Mouse (Mus musculus): ENCODE measurements around the gene Plekhd1. TPM values are rescaled to one million over a fixed set of nuclear protein-coding genes. Genes with fewer than 3 reads are reported as not detected.

The Plekhd1 gene
- total RNA-seq, 2 experiments from 2014 or later, result 0.77 TPM; not detected in 1

GRCm38 (mm10) chr12:80695004-80695403 is 2.6 kb downstream of the Plekhd1 start:
- ATAC-seq (replicated peaks; ENCODE audit: low FRiP score, poor library complexity, severe bottlenecking), result no peak

- ATAC-seq (replicated peaks; ENCODE audit: low FRiP score, poor library complexity, severe bottlenecking), result peak; percentile 96
Measured at GRCm38 (mm10) chr12:80698526-80699143, 6.2 kb downstream of the Plekhd1 start.

- ATAC-seq (replicated peaks; ENCODE audit: low FRiP score, poor library complexity, severe bottlenecking), result peak; percentile 68
Measured at GRCm38 (mm10) chr12:80699144-80699531, 6.7 kb downstream of the Plekhd1 start.

GRCm38 (mm10) chr12:80701332-80701731 is 8.9 kb downstream of the Plekhd1 start:
- ATAC-seq (replicated peaks; ENCODE audit: low FRiP score, poor library complexity, severe bottlenecking), result no peak

- ATAC-seq (replicated peaks; ENCODE audit: low FRiP score, poor library complexity, severe bottlenecking), result no peak
Measured at GRCm38 (mm10) chr12:80706208-80706914, 14.0 kb downstream of the Plekhd1 start.

- ATAC-seq (replicated peaks; ENCODE audit: low FRiP score, poor library complexity, severe bottlenecking), result no peak
Measured at GRCm38 (mm10) chr12:80706915-80707604, 14.7 kb downstream of the Plekhd1 start.

- no peak for ATAC-seq (replicated peaks; ENCODE audit: low FRiP score, poor library complexity, severe bottlenecking)
Measured at GRCm38 (mm10) chr12:80715915-80716314, 23.5 kb downstream of the Plekhd1 start.

GRCm38 (mm10) chr12:80719141-80719540 is 26.8 kb downstream of the Plekhd1 start:
- ATAC-seq (replicated peaks; ENCODE audit: low FRiP score, poor library complexity, severe bottlenecking), result no peak

GRCm38 (mm10) chr12:80720507-80720906 is 28.1 kb downstream of the Plekhd1 start:
- no peak for ATAC-seq (replicated peaks; ENCODE audit: low FRiP score, poor library complexity, severe bottlenecking)

- ATAC-seq (replicated peaks; ENCODE audit: low FRiP score, poor library complexity, severe bottlenecking), result no peak
Measured at GRCm38 (mm10) chr12:80721458-80721857, 29.1 kb downstream of the Plekhd1 start.

GRCm38 (mm10) chr12:80724853-80725559 is 32.6 kb downstream of the Plekhd1 start:
- ATAC-seq (replicated peaks; ENCODE audit: low FRiP score, poor library complexity, severe bottlenecking), result peak; percentile 73

- ATAC-seq (replicated peaks; ENCODE audit: low FRiP score, poor library complexity, severe bottlenecking), result no peak
Measured at GRCm38 (mm10) chr12:80728207-80728606, 35.8 kb downstream of the Plekhd1 start.

GRCm38 (mm10) chr12:80728814-80729213 is 36.4 kb downstream of the Plekhd1 start:
- no peak for ATAC-seq (replicated peaks; ENCODE audit: low FRiP score, poor library complexity, severe bottlenecking)

- no peak for ATAC-seq (replicated peaks; ENCODE audit: low FRiP score, poor library complexity, severe bottlenecking)
Measured at GRCm38 (mm10) chr12:80729758-80730530, 37.6 kb downstream of the Plekhd1 start.

- no peak for ATAC-seq (replicated peaks; ENCODE audit: low FRiP score, poor library complexity, severe bottlenecking)
Measured at GRCm38 (mm10) chr12:80730567-80730966, 38.2 kb downstream of the Plekhd1 start.

GRCm38 (mm10) chr12:80734526-80735470 is 42.4 kb downstream of the Plekhd1 start:
- ATAC-seq (replicated peaks; ENCODE audit: low FRiP score, poor library complexity, severe bottlenecking), result no peak

- ATAC-seq (replicated peaks; ENCODE audit: low FRiP score, poor library complexity, severe bottlenecking), result no peak
Measured at GRCm38 (mm10) chr12:80736464-80737282, 44.3 kb downstream of the Plekhd1 start.

- no peak for ATAC-seq (replicated peaks; ENCODE audit: low FRiP score, poor library complexity, severe bottlenecking)
Measured at GRCm38 (mm10) chr12:80737283-80737600, 44.9 kb downstream of the Plekhd1 start.
